ENCODE assay signal across 18 mouse cellular contexts in genomic region chr12:82080196-82080880, GRCm38 (mm10).
DNase-seq lines count a peak whose midpoint lies in the region.
"Had no signal": no experiment of that assay in that cellular context is flagged by ENCODE, and none has a peak within 500 bp of the region (broad histone marks: within the 10 kb centered on the region; RNA-seq: fewer than 3 reads in every experiment).

No protein-coding gene starts in this region.

- DNase-seq in layer of hippocampus, adult 18-20 months (ENCODE audit: low spot score in 2 of 2), result peak; percentile 33 to 65
- no peak for DNase-seq in layer of hippocampus, postnatal 14 days (ENCODE audit: low spot score in 2 of 2)
- peak; percentile 26 for DNase-seq in 3134 (ENCODE audit: extremely low read depth, insufficient read length, low spot score)
- peak; percentile 31 for DNase-seq in Muller cell, postnatal 12 days (ENCODE audit: inconsistent ontology term)
- peak; percentile 40 to 65 for DNase-seq in left cerebral cortex, postnatal 14 days (ENCODE audit: low spot score in 2 of 2)
- DNase-seq in heart, adult 18-20 months, result no peak
- DNase-seq in adrenal gland, adult 18-20 months (ENCODE audit: low spot score in 2 of 2), result no peak
- DNase-seq: adrenal gland, postnatal 25 days; cerebellum, adult 11-12 months; cerebellum, postnatal 14 days; embryo, embryonic 11 days; gastrocnemius, postnatal 14 days; heart, adult 2 months; heart, postnatal 36 days; kidney, adult 11 months; lung, adult 18-20 months; lung, postnatal 14 days; thymus, postnatal 36 days had no signal

- intact Hi-C loops in left cerebral cortex, postnatal 14 days (cut with DNase I), result loop anchor here (2.0 to 5.0 kb wide), 3 partner anchors 16 to 77 kb away; no protein-coding TSS in a partner anchor

Comparison
In these comparisons a context has a peak if more than half of its experiments do, and no peak if none do; other contexts are left out.
1. DNase-seq: peak in layer of hippocampus, adult 18-20 months (2 of 2), 3134 (single experiment), Muller cell, postnatal 12 days (single experiment) and left cerebral cortex, postnatal 14 days (2 of 2); none in layer of hippocampus, postnatal 14 days (0 of 2), heart, adult 18-20 months (0 of 2) and adrenal gland, adult 18-20 months (0 of 2).